Mouse (Mus musculus): ENCODE measurements around the gene Tomm34.

Tomm34 gene

DNA sequence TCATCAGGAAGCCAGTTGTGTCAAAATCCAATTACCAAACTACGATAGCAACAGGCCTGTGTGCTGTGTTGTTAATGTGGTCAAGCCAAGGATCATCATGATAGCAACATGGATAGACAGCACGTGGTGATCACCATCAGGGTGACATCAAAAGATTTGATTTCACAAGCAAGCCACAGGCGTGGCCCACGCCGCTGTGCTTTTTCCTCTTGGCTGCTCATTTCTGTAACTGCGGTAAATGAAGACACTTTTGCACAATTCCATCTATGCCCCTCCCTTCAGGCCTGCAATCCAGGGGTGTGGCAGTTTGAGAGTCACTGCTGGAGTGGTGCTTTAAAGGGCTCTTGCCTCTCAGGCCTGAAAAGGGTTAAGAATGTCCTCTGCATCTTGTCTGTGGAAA, 30.0 kb downstream of the Tomm34 start:
- Histone ChIP-seq H3K27me3 (ENCODE audit: insufficient read depth, low read length) (no peaks in the 10 kb centered on the region), H3K4me1 (replicated peaks; ENCODE audit: low read depth, low read length) (peaks cover 5% of the 10 kb centered on the region), H3K9me3 (ENCODE audit: low read length) (no peaks in the 10 kb centered on the region), H3K36me3 (ENCODE audit: insufficient read depth, low read length) (no peaks in the 10 kb centered on the region), H3K4me3 (replicated peaks; ENCODE audit: low read length) (no peak overlapping the region)
- no peak for TF ChIP-seq CTCF (conservative IDR thresholded peaks at IDR 0.05; ENCODE audit: low read length)
- no peak for TF ChIP-seq NANOG (IDR thresholded peaks at IDR 0.05; ENCODE audit: borderline replicate concordance, low read length)
- no peak for TF ChIP-seq POU5F1 (IDR thresholded peaks at IDR 0.05; ENCODE audit: borderline replicate concordance, low read length)

DNA sequence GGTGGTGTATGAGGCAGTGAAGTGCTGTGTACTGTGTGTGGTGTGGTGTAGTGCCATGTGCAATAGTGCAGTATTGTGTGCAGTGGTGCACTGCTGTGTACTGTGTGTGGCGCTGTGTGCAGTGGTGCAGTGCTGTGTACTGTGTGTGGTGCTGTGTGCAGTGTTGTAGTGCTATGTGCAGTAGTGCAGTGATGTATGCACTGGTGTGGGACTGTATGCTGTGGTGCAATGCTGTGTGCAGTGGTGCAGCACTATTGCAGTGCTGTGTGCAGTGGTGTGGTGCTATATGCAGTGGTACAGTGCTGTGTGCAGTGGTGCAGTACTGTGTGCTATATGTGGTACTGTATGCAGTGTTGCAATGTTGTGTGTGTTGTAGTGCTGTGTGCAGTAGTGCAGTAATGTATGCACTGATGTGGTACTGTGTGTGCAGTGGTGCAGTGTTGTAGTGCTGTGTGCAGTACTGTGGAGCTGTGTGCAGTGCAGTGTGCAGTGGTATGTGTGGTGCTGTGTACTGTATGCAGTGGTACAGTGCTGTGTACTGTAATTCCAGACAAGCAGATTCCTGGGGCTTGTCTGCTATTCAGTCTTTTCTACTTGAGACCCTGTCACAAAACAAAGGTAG, 32.5 kb downstream of the Tomm34 start:
- TF ChIP-seq CTCF (conservative IDR thresholded peaks at IDR 0.05; ENCODE audit: low read length) (no peak), POU5F1 (IDR thresholded peaks at IDR 0.05; ENCODE audit: borderline replicate concordance, low read length) (no peak), NANOG (IDR thresholded peaks at IDR 0.05; ENCODE audit: borderline replicate concordance, low read length) (no peak)
- no peaks in the 10 kb centered on the region for H3K36me3 ChIP-seq (ENCODE audit: insufficient read depth, low read length)

DNA sequence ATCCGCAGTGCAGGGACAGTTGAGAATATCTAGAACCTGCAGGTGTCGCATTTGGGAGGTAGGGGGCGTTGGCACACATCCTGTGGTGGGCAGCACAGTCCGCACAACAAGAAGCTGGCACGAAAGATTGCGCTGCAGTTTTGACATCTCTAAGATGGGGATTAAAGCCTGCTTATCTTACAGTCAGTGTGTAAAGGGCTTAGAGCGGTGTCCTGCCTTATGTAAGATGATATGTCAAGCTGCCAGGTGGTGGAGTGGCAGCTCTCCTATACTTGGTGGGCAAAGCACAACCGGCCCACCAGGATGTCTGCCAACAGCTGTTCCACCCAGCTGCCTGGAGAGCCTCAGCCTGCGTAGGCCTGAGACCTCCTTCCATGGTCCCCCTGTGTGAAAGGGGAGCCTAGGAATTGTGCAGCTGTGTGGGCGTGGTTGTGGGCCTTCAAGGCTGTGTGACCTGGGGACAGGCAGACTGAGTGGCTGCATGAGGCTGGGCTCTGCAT, 34.4 kb downstream of the Tomm34 start:
- H3K36me3 ChIP-seq (ENCODE audit: insufficient read depth, low read length), result no peaks in the 10 kb centered on the region

More for the DNA sequence above, 32.5 kb downstream of the Tomm34 start:
- no peaks in the 10 kb centered on the region for H3K9me3 ChIP-seq (ENCODE audit: low read length)
- peaks cover 5% of the 10 kb centered on the region for H3K4me1 ChIP-seq (replicated peaks; ENCODE audit: low read depth, low read length)
- H3K27me3 ChIP-seq (ENCODE audit: insufficient read depth, low read length), result no peaks in the 10 kb centered on the region
- H3K4me3 ChIP-seq (replicated peaks; ENCODE audit: low read length), result no peak overlapping the region

DNA sequence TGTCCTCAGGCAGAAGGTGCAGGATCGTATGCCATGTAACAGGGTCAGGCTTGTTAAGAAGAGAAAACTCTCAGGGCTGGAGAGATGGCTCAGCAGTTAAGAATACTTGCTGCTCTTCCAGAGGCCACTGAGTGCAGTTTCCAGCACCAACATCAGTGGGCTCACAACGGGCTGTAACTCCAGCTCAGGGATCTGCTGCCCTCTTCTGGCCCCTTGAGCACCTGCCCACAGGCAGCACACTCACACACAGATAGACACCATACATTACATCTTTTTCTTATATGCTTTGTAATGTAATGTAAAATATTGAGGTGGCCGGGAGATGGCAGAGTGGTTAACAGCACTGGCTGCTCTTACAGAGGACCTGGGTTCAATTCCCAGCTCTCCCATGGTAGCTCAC, 38.0 kb downstream of the Tomm34 start:
- H3K36me3 ChIP-seq (ENCODE audit: insufficient read depth, low read length), result no peaks in the 10 kb centered on the region
- peaks cover 13% of the 10 kb centered on the region for H3K4me1 ChIP-seq (replicated peaks; ENCODE audit: low read depth, low read length)
- no peak overlapping the region for H3K4me3 ChIP-seq (replicated peaks; ENCODE audit: low read length)
- TF ChIP-seq CTCF (conservative IDR thresholded peaks at IDR 0.05; ENCODE audit: low read length), result peak; percentile 57
- TF ChIP-seq POU5F1 (IDR thresholded peaks at IDR 0.05; ENCODE audit: borderline replicate concordance, low read length), result no peak
- TF ChIP-seq NANOG (IDR thresholded peaks at IDR 0.05; ENCODE audit: borderline replicate concordance, low read length), result no peak
- H3K27me3 ChIP-seq (ENCODE audit: insufficient read depth, low read length), result no peaks in the 10 kb centered on the region
- H3K9me3 ChIP-seq (ENCODE audit: low read length), result no peaks in the 10 kb centered on the region

More for the DNA sequence above, 34.4 kb downstream of the Tomm34 start:
- no peak overlapping the region for H3K4me3 ChIP-seq (replicated peaks; ENCODE audit: low read length)
- H3K9me3 ChIP-seq (ENCODE audit: low read length), result no peaks in the 10 kb centered on the region
- no peaks in the 10 kb centered on the region for H3K27me3 ChIP-seq (ENCODE audit: insufficient read depth, low read length)
- TF ChIP-seq CTCF (conservative IDR thresholded peaks at IDR 0.05; ENCODE audit: low read length) (peak; percentile 21), NANOG (IDR thresholded peaks at IDR 0.05; ENCODE audit: borderline replicate concordance, low read length) (no peak), POU5F1 (IDR thresholded peaks at IDR 0.05; ENCODE audit: borderline replicate concordance, low read length) (no peak)
- H3K4me1 ChIP-seq (replicated peaks; ENCODE audit: low read depth, low read length), result peaks cover 13% of the 10 kb centered on the region

DNA sequence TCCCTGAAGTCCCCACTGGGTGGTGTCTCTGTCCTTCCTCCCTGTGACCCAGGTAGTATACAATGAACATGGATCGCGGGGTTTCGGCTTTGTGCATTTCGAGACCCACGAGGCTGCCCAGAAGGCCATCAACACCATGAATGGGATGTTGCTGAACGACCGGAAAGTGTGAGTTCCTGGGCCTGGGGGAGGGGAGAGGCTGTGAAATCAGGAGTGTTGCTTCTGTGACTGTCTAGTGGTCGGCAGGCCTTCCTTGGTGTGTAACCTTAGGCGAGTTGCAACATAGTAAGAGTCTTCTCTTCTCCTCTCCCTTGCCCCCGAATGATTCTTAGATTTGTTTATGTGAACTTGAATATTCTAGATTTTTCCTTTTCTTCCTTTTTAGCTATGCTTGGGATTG, 39.8 kb downstream of the Tomm34 start:
- Histone ChIP-seq H3K4me3 (replicated peaks; ENCODE audit: low read length) (no peak overlapping the region), H3K27me3 (ENCODE audit: insufficient read depth, low read length) (peaks cover 7% of the 10 kb centered on the region; the same call in 1 of the 2 replicates), H3K4me1 (replicated peaks; ENCODE audit: low read depth, low read length) (peaks cover 8% of the 10 kb centered on the region), H3K9me3 (ENCODE audit: low read length) (no peaks in the 10 kb centered on the region), H3K36me3 (ENCODE audit: insufficient read depth, low read length) (no peaks in the 10 kb centered on the region)
- no peak for TF ChIP-seq POU5F1 (IDR thresholded peaks at IDR 0.05; ENCODE audit: borderline replicate concordance, low read length)
- TF ChIP-seq CTCF (conservative IDR thresholded peaks at IDR 0.05; ENCODE audit: low read length), result no peak
- no peak for TF ChIP-seq NANOG (IDR thresholded peaks at IDR 0.05; ENCODE audit: borderline replicate concordance, low read length)

DNA sequence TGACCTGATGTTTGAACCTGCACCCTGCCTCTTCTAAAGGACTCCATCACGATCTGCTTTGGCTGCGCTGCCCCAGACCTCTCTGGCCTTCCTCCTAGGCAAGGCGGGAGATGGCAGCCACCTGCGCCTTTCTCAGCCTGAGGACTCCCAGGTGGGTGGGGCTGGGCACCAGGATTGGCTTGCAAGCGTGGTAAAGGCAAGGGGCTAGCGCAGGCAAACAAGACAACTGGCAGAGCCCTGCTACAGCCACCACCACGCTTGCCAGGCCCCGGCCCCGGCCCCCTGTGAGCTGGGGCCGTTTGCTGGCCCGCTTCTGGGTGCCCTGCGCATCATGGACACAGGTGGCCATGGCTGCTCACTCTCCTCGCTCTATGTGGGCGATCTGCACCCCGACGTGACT, 45.8 kb downstream of the Tomm34 start, which contains the start of gene Pabpc1l:
Pabpc1l (plus strand) TSS at position 301 of the 400 bp plus-strand sequence.
- TF ChIP-seq POU5F1 (IDR thresholded peaks at IDR 0.05; ENCODE audit: borderline replicate concordance, low read length) (no peak), CTCF (conservative IDR thresholded peaks at IDR 0.05; ENCODE audit: low read length) (no peak), NANOG (IDR thresholded peaks at IDR 0.05; ENCODE audit: borderline replicate concordance, low read length) (no peak)
- peaks cover 21% of the 10 kb centered on the region for H3K4me1 ChIP-seq (replicated peaks; ENCODE audit: low read depth, low read length)

DNA sequence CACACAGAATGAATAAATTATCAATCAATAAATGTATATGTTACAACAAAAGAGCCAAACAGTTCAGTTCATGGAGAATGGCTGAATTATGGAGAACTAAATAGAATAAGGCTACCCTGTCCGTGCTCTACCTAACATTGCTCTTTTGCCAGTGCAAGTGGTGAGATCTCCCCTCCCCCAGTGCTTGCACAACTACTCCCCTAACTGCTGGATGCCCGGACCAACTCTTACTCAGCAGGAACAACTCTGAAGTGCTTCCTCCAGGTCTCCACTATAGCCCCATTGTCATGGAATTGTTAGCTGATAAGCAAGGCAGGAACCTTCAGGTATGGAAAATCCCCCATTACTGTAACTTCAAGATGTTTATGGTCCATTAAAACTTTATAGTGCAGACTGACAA, 48.9 kb downstream of the Tomm34 start:
- H3K36me3 ChIP-seq (ENCODE audit: insufficient read depth, low read length), result peaks cover 26% of the 10 kb centered on the region
- H3K27me3 ChIP-seq (ENCODE audit: insufficient read depth, low read length), result peaks cover 13% of the 10 kb centered on the region; the same call in 1 of the 2 replicates
- H3K4me3 ChIP-seq (replicated peaks; ENCODE audit: low read length), result no peak overlapping the region
- TF ChIP-seq NANOG (IDR thresholded peaks at IDR 0.05; ENCODE audit: borderline replicate concordance, low read length) (no peak), CTCF (conservative IDR thresholded peaks at IDR 0.05; ENCODE audit: low read length) (no peak)
- peaks cover 42% of the 10 kb centered on the region for H3K4me1 ChIP-seq (replicated peaks; ENCODE audit: low read depth, low read length)
- no peaks in the 10 kb centered on the region for H3K9me3 ChIP-seq (ENCODE audit: low read length)

More for the DNA sequence above, 45.8 kb downstream of the Tomm34 start, which contains the start of gene Pabpc1l:
- no peak within 1 kb of the TSS; the same call in 1 of the 2 replicates for H3K4me3 ChIP-seq (replicated peaks; ENCODE audit: low read length)
- no peaks in the 10 kb centered on the region for H3K36me3 ChIP-seq (ENCODE audit: insufficient read depth, low read length)
- no peaks in the 10 kb centered on the region for H3K9me3 ChIP-seq (ENCODE audit: low read length)
- H3K27me3 ChIP-seq (ENCODE audit: insufficient read depth, low read length), result peaks cover 13% of the 10 kb centered on the region; the same call in 1 of the 2 replicates

DNA sequence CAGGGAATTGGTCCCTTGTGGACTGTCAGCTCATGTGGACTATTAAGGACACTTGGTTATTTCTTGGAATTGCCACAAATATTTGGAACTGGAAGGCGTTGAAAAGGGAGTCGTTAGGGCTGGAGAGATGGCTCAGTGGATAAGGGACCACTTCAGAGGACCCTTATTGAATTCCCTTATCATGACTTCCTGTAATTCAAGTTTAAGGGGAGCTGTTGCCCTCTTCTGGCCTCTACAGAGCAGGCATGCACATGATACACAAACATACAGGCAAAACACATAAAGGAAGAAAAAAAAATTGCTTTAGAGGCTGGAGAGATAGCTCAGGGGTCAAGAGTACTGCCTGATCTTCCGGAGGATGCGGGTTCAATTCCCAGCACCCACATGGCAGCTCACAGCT, 51.0 kb downstream of the Tomm34 start:
- no peaks in the 10 kb centered on the region for H3K9me3 ChIP-seq (ENCODE audit: low read length)
- H3K27me3 ChIP-seq (ENCODE audit: insufficient read depth, low read length), result peaks cover under 1% of the 10 kb centered on the region; the same call in 1 of the 2 replicates
- peaks cover 47% of the 10 kb centered on the region for H3K36me3 ChIP-seq (ENCODE audit: insufficient read depth, low read length)
- TF ChIP-seq CTCF (conservative IDR thresholded peaks at IDR 0.05; ENCODE audit: low read length), result no peak
- no peak for TF ChIP-seq NANOG (IDR thresholded peaks at IDR 0.05; ENCODE audit: borderline replicate concordance, low read length)
- no peak for TF ChIP-seq POU5F1 (IDR thresholded peaks at IDR 0.05; ENCODE audit: borderline replicate concordance, low read length)
- H3K4me3 ChIP-seq (replicated peaks; ENCODE audit: low read length), result no peak overlapping the region
- peaks cover 40% of the 10 kb centered on the region for H3K4me1 ChIP-seq (replicated peaks; ENCODE audit: low read depth, low read length)

Data from E14TG2a.4 (cell line).